Mouse (Mus musculus) embryo, embryonic 10.5 days (tissue): ENCODE results near the gene Mef2d.
A peak's percentile ranks its signal among the peaks of the same experiment; 100 is the strongest.

ENCODE experiments used
- DNase-seq: peaks from one replicate; pipeline ENCODE4 v3.0.0-alpha.2; 2015; ENCODE audit warnings: low spot score

Mef2d gene

GRCm38 (mm10) chr3:88181374-88181773 is 39.2 kb downstream of the Mef2d start:
- no peak for DNase-seq

- no peak for DNase-seq
These were observed 44.3 kb downstream of the Mef2d start for GRCm38 (mm10) chr3:88186424-88186823.

- DNase-seq, result peak; percentile 30
These were observed 49.0 kb downstream of the Mef2d start for GRCm38 (mm10) chr3:88191146-88191545.

GRCm38 (mm10) chr3:88191820-88192616 is 49.8 kb downstream of the Mef2d start:
- DNase-seq, result peak; percentile 84

GRCm38 (mm10) chr3:88197741-88198504 is 55.8 kb downstream of the Mef2d start:
- DNase-seq, result peak; percentile 65

GRCm38 (mm10) chr3:88198505-88199020 is 56.4 kb downstream of the Mef2d start:
- DNase-seq, result peak; percentile 16

GRCm38 (mm10) chr3:88199541-88200110 is 57.5 kb downstream of the Mef2d start:
- peak; percentile 17 for DNase-seq

- DNase-seq, result peak; percentile 48
These were observed 58.2 kb downstream of the Mef2d start for GRCm38 (mm10) chr3:88200161-88200971.

- DNase-seq, result peak; percentile 33
These were observed 58.8 kb downstream of the Mef2d start for GRCm38 (mm10) chr3:88200972-88201330.

- peak; percentile 14 for DNase-seq
These were observed 59.5 kb downstream of the Mef2d start for GRCm38 (mm10) chr3:88201640-88202039.

- peak; percentile 14 for DNase-seq
These were observed 60.8 kb downstream of the Mef2d start for GRCm38 (mm10) chr3:88202986-88203385.

- DNase-seq, result no peak
These were observed 61.3 kb downstream of the Mef2d start for GRCm38 (mm10) chr3:88203456-88203855.

- no peak for DNase-seq
These were observed 62.0 kb downstream of the Mef2d start for GRCm38 (mm10) chr3:88203999-88204700.

GRCm38 (mm10) chr3:88204751-88205150 is 62.6 kb downstream of the Mef2d start:
- DNase-seq, result no peak

- no peak for DNase-seq
These were observed 63.0 kb downstream of the Mef2d start for GRCm38 (mm10) chr3:88205176-88205562.

GRCm38 (mm10) chr3:88205563-88206491 is 63.7 kb downstream of the Mef2d start:
- DNase-seq, result peak; percentile 58

- no peak for DNase-seq
These were observed 64.3 kb downstream of the Mef2d start for GRCm38 (mm10) chr3:88206500-88206899.

GRCm38 (mm10) chr3:88206901-88207371 is 64.8 kb downstream of the Mef2d start:
- DNase-seq, result peak; percentile 25

GRCm38 (mm10) chr3:88207451-88208100 is 65.4 kb downstream of the Mef2d start:
- DNase-seq, result peak; percentile 28
